Mouse (Mus musculus): ENCODE measurements around the gene Mybpc1. TPM values are rescaled to one million over a fixed set of nuclear protein-coding genes. Genes with fewer than 3 reads are reported as not detected.
"Not testable (repeated sequence)": the region's sequence is repeated elsewhere in the genome, so short reads cannot be mapped to it uniquely, and the experiment has no call there.

Gene Mybpc1
- total RNA-seq, 2 experiments from 2014 or later: 6.1 TPM

GRCm38 (mm10) chr10:88572123-88572522 is 32.8 kb downstream of the Mybpc1 start:
- intact Hi-C loops (cut with DNase I): no loop called here
- no peak for DNase-seq (ENCODE audit: low spot score in 2 of 2)

- DNase-seq (ENCODE audit: low spot score in 2 of 2): no peak
- intact Hi-C loops (cut with DNase I): no loop called here
Observed at GRCm38 (mm10) chr10:88557046-88557445, 47.9 kb downstream of the Mybpc1 start.

- intact Hi-C loops (cut with DNase I): no loop called here
- DNase-seq (ENCODE audit: low spot score in 2 of 2): no peak
Observed at GRCm38 (mm10) chr10:88552738-88553137, 52.2 kb downstream of the Mybpc1 start.

- intact Hi-C loops (cut with DNase I): no loop called here
- DNase-seq (ENCODE audit: low spot score in 2 of 2): no peak
Observed at GRCm38 (mm10) chr10:88550225-88550624, 54.7 kb downstream of the Mybpc1 start.

GRCm38 (mm10) chr10:88547635-88548034 is 57.3 kb downstream of the Mybpc1 start:
- intact Hi-C loops (cut with DNase I): no loop called here
- DNase-seq (ENCODE audit: low spot score in 2 of 2): no peak

GRCm38 (mm10) chr10:88530631-88531030 is 74.3 kb downstream of the Mybpc1 start:
- no peak for DNase-seq (ENCODE audit: low spot score in 2 of 2)
- intact Hi-C loops (cut with DNase I): no loop called here

- intact Hi-C loops (cut with DNase I): no loop called here
- no peak for DNase-seq (ENCODE audit: low spot score in 2 of 2)
Observed at GRCm38 (mm10) chr10:88524016-88524415, 80.9 kb downstream of the Mybpc1 start.

- DNase-seq (ENCODE audit: low spot score in 2 of 2): no peak
- intact Hi-C loops (cut with DNase I): no loop called here
Observed at GRCm38 (mm10) chr10:88523212-88523611, 81.7 kb downstream of the Mybpc1 start.

- DNase-seq (ENCODE audit: low spot score in 2 of 2): no peak
- intact Hi-C loops (cut with DNase I): no loop called here
Observed at GRCm38 (mm10) chr10:88522795-88523194, 82.2 kb downstream of the Mybpc1 start.

GRCm38 (mm10) chr10:88515049-88515448 is 89.9 kb downstream of the Mybpc1 start:
- DNase-seq (ENCODE audit: low spot score in 2 of 2); intact Hi-C loops (cut with DNase I): not testable (repeated sequence)

GRCm38 (mm10) chr10:88514495-88514894 is 90.5 kb downstream of the Mybpc1 start:
- intact Hi-C loops (cut with DNase I): no loop called here
- DNase-seq (ENCODE audit: low spot score in 2 of 2): peak; percentile 32 to 39

GRCm38 (mm10) chr10:88513574-88514135 is 91.3 kb downstream of the Mybpc1 start:
- intact Hi-C loops (cut with DNase I): no loop called here

GRCm38 (mm10) chr10:88511355-88511754 is 93.6 kb downstream of the Mybpc1 start:
- DNase-seq (ENCODE audit: low spot score in 2 of 2): no peak
- intact Hi-C loops (cut with DNase I): no loop called here

More at GRCm38 (mm10) chr10:88513574-88514135, 91.3 kb downstream of the Mybpc1 start:
- no peak for DNase-seq (ENCODE audit: low spot score in 2 of 2)

GRCm38 (mm10) chr10:88510503-88511271 is 94.3 kb downstream of the Mybpc1 start:
- DNase-seq (ENCODE audit: low spot score in 2 of 2): no peak
- intact Hi-C loops (cut with DNase I): no loop called here

GRCm38 (mm10) chr10:88507691-88508143 is 97.2 kb downstream of the Mybpc1 start:
- intact Hi-C loops (cut with DNase I): no loop called here

GRCm38 (mm10) chr10:88505256-88505655 is 99.7 kb downstream of the Mybpc1 start:
- intact Hi-C loops (cut with DNase I): no loop called here

More at GRCm38 (mm10) chr10:88507691-88508143, 97.2 kb downstream of the Mybpc1 start:
- no peak for DNase-seq (ENCODE audit: low spot score in 2 of 2)

GRCm38 (mm10) chr10:88504481-88504880 is 100.5 kb downstream of the Mybpc1 start:
- no peak for DNase-seq (ENCODE audit: low spot score in 2 of 2)
- intact Hi-C loops (cut with DNase I): loop anchor here (5.0 kb wide), 2 partner anchors 168 to 228 kb away; partner anchors contain the start of gene Arl1

More at GRCm38 (mm10) chr10:88505256-88505655, 99.7 kb downstream of the Mybpc1 start:
- no peak for DNase-seq (ENCODE audit: low spot score in 2 of 2)

- intact Hi-C loops (cut with DNase I): loop anchor here (5.0 kb wide), 2 partner anchors 169 to 229 kb away; partner anchors contain the start of gene Arl1
- DNase-seq (ENCODE audit: low spot score in 2 of 2): peak; percentile 75 to 85
Observed at GRCm38 (mm10) chr10:88503421-88504314, 101.3 kb downstream of the Mybpc1 start, which contains the start of gene Chpt1. TSS of gene Chpt1 (minus strand) at chr10:88504073.

- no peak for DNase-seq (ENCODE audit: low spot score in 2 of 2)
- intact Hi-C loops (cut with DNase I): loop anchor here (5.0 kb wide), 2 partner anchors 169 to 229 kb away; partner anchors contain the start of gene Arl1
Observed at GRCm38 (mm10) chr10:88502919-88503318, 102.0 kb downstream of the Mybpc1 start.
